In genomic region chr8:125460602-125461001, GRCm38 (mm10) we compare ENCODE assay signal across 15 mouse cellular contexts.
A peak's percentile ranks its signal among the peaks of the same experiment; 100 is the strongest.
DNase-seq lines count a peak whose midpoint lies in the region; ATAC-seq lines count a peak whose summit lies in the region.
"Had no signal": no experiment of that assay in that cellular context is flagged by ENCODE, and none has a peak within 500 bp of the region (broad histone marks: within the 10 kb centered on the region; RNA-seq: fewer than 3 reads in every experiment).

No protein-coding gene starts in this region.

- H3K9me3 ChIP-seq in heart, embryonic 11.5 days (replicated peaks; ENCODE audit: control insufficient read depth, low read length): no peaks in the 10 kb centered on the region
- H3K9me3 ChIP-seq in midbrain, embryonic 12.5 days: no peaks in the 10 kb centered on the region
- H3K9me3 ChIP-seq in midbrain, embryonic 11.5 days (ENCODE audit: control insufficient read depth, low read length): no peaks in the 10 kb centered on the region
- H3K9me3 ChIP-seq: limb, embryonic 15.5 days; lung, embryonic 15.5 days; midbrain, embryonic 13.5 days had no signal

- H3K27me3 ChIP-seq in heart, embryonic 11.5 days (ENCODE audit: control insufficient read depth, insufficient read depth, low read length): no peaks in the 10 kb centered on the region
- H3K27me3 ChIP-seq in midbrain, embryonic 12.5 days: 0 out of 2 replicates have a peak, but pooled peaks cover 7% of the 10 kb centered on the region
- no peaks in the 10 kb centered on the region for H3K27me3 ChIP-seq in midbrain, embryonic 11.5 days (ENCODE audit: control insufficient read depth, insufficient read depth, low read length)
- H3K27me3 ChIP-seq: limb, embryonic 15.5 days; lung, embryonic 15.5 days had no signal

- 17% methylated on average over 6 of the region's 6 CpGs for WGBS in heart, embryonic 11.5 days (ENCODE audit: insufficient replicate concordance)
- 17% methylated on average over 6 of the region's 6 CpGs for WGBS in midbrain, embryonic 12.5 days
- WGBS in midbrain, embryonic 11.5 days: 22% methylated on average over 6 of the region's 6 CpGs
- WGBS in macrophage (ENCODE audit: missing documents): 76% methylated on average over 6 of the region's 6 CpGs

- no peak for ATAC-seq in heart, embryonic 11.5 days (replicated peaks; ENCODE audit: insufficient number of reproducible peaks, low FRiP score, low TSS enrichment)
- no peak for ATAC-seq in midbrain, embryonic 12.5 days (ENCODE audit: low FRiP score, low read depth)
- ATAC-seq in midbrain, embryonic 11.5 days (ENCODE audit: low FRiP score): no peak

- peaks cover 4% of the 10 kb centered on the region; the same call in 1 of the 2 replicates for H3K36me3 ChIP-seq in heart, embryonic 11.5 days (ENCODE audit: control insufficient read depth, insufficient read depth, low read length)
- peaks cover 18% of the 10 kb centered on the region for H3K36me3 ChIP-seq in midbrain, embryonic 12.5 days
- peaks cover 2% of the 10 kb centered on the region; the same call in 1 of the 2 replicates for H3K36me3 ChIP-seq in midbrain, embryonic 11.5 days (ENCODE audit: control insufficient read depth, insufficient read depth, low read length)
- no peaks in the 10 kb centered on the region; the same call in 1 of the 2 replicates for H3K36me3 ChIP-seq in macrophage (ENCODE audit: inconsistent target)

- H3K9ac ChIP-seq in heart, embryonic 11.5 days (ENCODE audit: low read depth, low read length): no peak overlapping the region
- H3K9ac ChIP-seq in midbrain, embryonic 12.5 days (replicated peaks): no peak overlapping the region
- no peak overlapping the region for H3K9ac ChIP-seq in midbrain, embryonic 11.5 days (ENCODE audit: low read length)
- H3K9ac ChIP-seq: limb, embryonic 15.5 days; lung, embryonic 15.5 days; midbrain, embryonic 13.5 days had no signal

- no peak overlapping the region for H3K4me3 ChIP-seq in heart, embryonic 11.5 days (ENCODE audit: low read depth, low read length)
- H3K4me3 ChIP-seq in midbrain, embryonic 12.5 days: no peak overlapping the region
- no peak overlapping the region for H3K4me3 ChIP-seq in midbrain, embryonic 11.5 days (ENCODE audit: low read depth, low read length)
- H3K4me3 ChIP-seq in macrophage (ENCODE audit: inconsistent target): no peak overlapping the region
- H3K4me3 ChIP-seq: erythroblast, embryonic 14.5 days; limb, embryonic 15.5 days; lung, embryonic 15.5 days; midbrain, embryonic 13.5 days had no signal

- no peak for DNase-seq in heart, adult 8-10 months (ENCODE audit: low spot score)
- no peak for DNase-seq in midbrain, embryonic 11.5 days (ENCODE audit: low spot score, missing footprints)
- peak; percentile 94 for DNase-seq in ZHBTc4 (ENCODE audit: low read depth, low spot score)
- DNase-seq in urinary bladder, postnatal 36 days (ENCODE audit: low spot score in 2 of 2): no peak
- DNase-seq in layer of hippocampus, adult 11-12 months (ENCODE audit: low spot score): no peak
- DNase-seq: cerebellum, adult 11 months; kidney, postnatal 25 days; thymus, postnatal 36 days had no signal

- peaks cover 21% of the 10 kb centered on the region for H3K4me1 ChIP-seq in heart, embryonic 11.5 days (ENCODE audit: control insufficient read depth, insufficient read depth, low read length)
- peaks cover 29% of the 10 kb centered on the region for H3K4me1 ChIP-seq in midbrain, embryonic 12.5 days
- H3K4me1 ChIP-seq in midbrain, embryonic 11.5 days (ENCODE audit: control insufficient read depth, insufficient read depth, low read length): peaks cover 10% of the 10 kb centered on the region

- H3K27ac ChIP-seq in heart, embryonic 11.5 days (ENCODE audit: low read depth, low read length): peak overlapping the region; percentile 25; the same call in 1 of the 2 replicates
- H3K27ac ChIP-seq in midbrain, embryonic 12.5 days (replicated peaks): peak overlapping the region; percentile 49
- no peak overlapping the region for H3K27ac ChIP-seq in midbrain, embryonic 11.5 days (ENCODE audit: low read depth, low read length)
- peak overlapping the region; percentile 82 for H3K27ac ChIP-seq in macrophage
- H3K27ac ChIP-seq: lung, embryonic 15.5 days had no signal

- H3K79me2 ChIP-seq in macrophage (ENCODE audit: inconsistent target): no peaks in the 10 kb centered on the region

- no peak overlapping the region for H3K4me2 ChIP-seq in heart, embryonic 11.5 days
- no peak overlapping the region for H3K4me2 ChIP-seq in midbrain, embryonic 12.5 days (replicated peaks)
- no peak overlapping the region for H3K4me2 ChIP-seq in midbrain, embryonic 11.5 days
- H3K4me2 ChIP-seq: limb, embryonic 15.5 days; lung, embryonic 15.5 days; midbrain, embryonic 13.5 days had no signal
